Mouse (Mus musculus): ENCODE results near the gene Bank1. TPM values are rescaled to one million over a fixed set of nuclear protein-coding genes. Genes with fewer than 3 reads are reported as not detected.

The Bank1 gene
- total and polyA plus RNA-seq, 3 experiments: not detected

- no peak overlapping the region for H3K27ac ChIP-seq (ENCODE audit: control insufficient read depth, low read depth, low read length)
- no peaks in the 10 kb centered on the region for H3K9me3 ChIP-seq (replicated peaks; ENCODE audit: insufficient read depth, low read length)
- H3K79me2 ChIP-seq (ENCODE audit: control insufficient read depth, insufficient read depth, low read length, poor library complexity): no peaks in the 10 kb centered on the region
- TF ChIP-seq BHLHE40 (IDR thresholded peaks at IDR 0.05; ENCODE audit: borderline replicate concordance, low read depth, low read length) (no peak), GABPA (IDR thresholded peaks at IDR 0.05; ENCODE audit: low read depth, low read length) (no peak), SMC3 (IDR thresholded peaks at IDR 0.05; ENCODE audit: low read depth, low read length) (no peak), GATA1 (IDR thresholded peaks at IDR 0.05; ENCODE audit: low read depth, low read length) (no peak), POLR2A (IDR thresholded peaks at IDR 0.05; ENCODE audit: control insufficient read depth in 1 of 2, insufficient read depth in 1 of 2, low read depth in 1 of 2, low read length in 2 of 2, poor library complexity in 1 of 2) (no peak), ZMIZ1 (IDR thresholded peaks at IDR 0.05; ENCODE audit: low read depth, low read length) (no peak), TBP (IDR thresholded peaks at IDR 0.05; ENCODE audit: low read depth, low read length) (no peak), CHD2 (IDR thresholded peaks at IDR 0.05; ENCODE audit: low read length) (no peak), UBTF (IDR thresholded peaks at IDR 0.05; ENCODE audit: borderline replicate concordance, insufficient read depth, low read depth, low read length) (no peak), ZC3H11A (IDR thresholded peaks at IDR 0.05; ENCODE audit: low read depth, low read length) (no peak), SIN3A (IDR thresholded peaks at IDR 0.05; ENCODE audit: low read length) (no peak), MAFK (IDR thresholded peaks at IDR 0.05; ENCODE audit: borderline replicate concordance, low read depth, low read length) (no peak), ZKSCAN1 (IDR thresholded peaks at IDR 0.05; ENCODE audit: low read depth, low read length) (no peak)
- H3K4me1 ChIP-seq (ENCODE audit: control insufficient read depth in 1 of 2, insufficient read depth in 2 of 2, low read length in 2 of 2): no peaks in the 10 kb centered on the region
- no peak overlapping the region for H3K9ac ChIP-seq (ENCODE audit: control insufficient read depth, low read depth, low read length, poor library complexity, severe bottlenecking)
- no peaks in the 10 kb centered on the region for H3K36me3 ChIP-seq (ENCODE audit: control insufficient read depth in 1 of 2, insufficient read depth in 2 of 2, low read length in 2 of 2)
- H3K4me3 ChIP-seq (ENCODE audit: control insufficient read depth in 1 of 2, insufficient read depth in 1 of 2, low read depth in 2 of 2, low read length in 2 of 2): no peak overlapping the region
- DNase-seq (ENCODE audit: low read depth, low spot score): no peak
- H3K27me3 ChIP-seq (ENCODE audit: control insufficient read depth in 1 of 2, insufficient read depth in 2 of 2, low read length in 2 of 2): no peaks in the 10 kb centered on the region
Observed at GRCm38 (mm10) chr3:136017517-136017916, 308.3 kb downstream of the Bank1 start.

DNA sequence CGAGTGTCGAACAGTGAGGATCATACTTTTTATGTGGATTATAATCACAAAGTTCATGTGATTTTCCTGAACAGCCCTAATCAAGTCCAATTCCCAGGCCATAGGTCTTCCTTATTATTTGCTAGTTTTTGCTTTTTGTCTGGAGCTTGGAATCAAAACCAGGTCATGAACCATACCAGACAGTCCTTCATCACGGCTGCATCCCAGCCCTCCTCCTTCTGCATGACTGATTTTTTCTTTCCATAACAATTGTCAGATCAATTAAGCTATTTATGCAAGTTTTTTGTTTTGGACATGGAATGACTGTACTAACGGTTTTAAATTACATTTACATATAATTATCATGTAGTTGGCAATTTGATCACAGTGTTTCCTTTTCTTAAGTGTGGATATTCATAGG lies 315.2 kb downstream of the Bank1 start:
- H3K4me3 ChIP-seq (ENCODE audit: control insufficient read depth in 1 of 2, insufficient read depth in 1 of 2, low read depth in 2 of 2, low read length in 2 of 2): no peak overlapping the region
- H3K9me3 ChIP-seq (replicated peaks; ENCODE audit: insufficient read depth, low read length): no peaks in the 10 kb centered on the region
- DNase-seq (ENCODE audit: low read depth, low spot score): no peak
- H3K79me2 ChIP-seq (ENCODE audit: control insufficient read depth, insufficient read depth, low read length, poor library complexity): no peaks in the 10 kb centered on the region
- H3K36me3 ChIP-seq (ENCODE audit: control insufficient read depth in 1 of 2, insufficient read depth in 2 of 2, low read length in 2 of 2): no peaks in the 10 kb centered on the region
- no peaks in the 10 kb centered on the region; a peak in 1 of 4 replicates for H3K27me3 ChIP-seq (ENCODE audit: control insufficient read depth in 1 of 2, insufficient read depth in 2 of 2, low read length in 2 of 2)
- TF ChIP-seq RAD21 (IDR thresholded peaks at IDR 0.05; ENCODE audit: low read depth, low read length) (no peak), ZC3H11A (IDR thresholded peaks at IDR 0.05; ENCODE audit: low read depth, low read length) (no peak), EP300 (IDR thresholded peaks at IDR 0.05; ENCODE audit: low read depth in 1 of 2, low read length in 2 of 2) (no peak), HCFC1 (IDR thresholded peaks at IDR 0.05; ENCODE audit: low read depth, low read length) (no peak), POLR2A (IDR thresholded peaks at IDR 0.05; ENCODE audit: control insufficient read depth in 1 of 2, insufficient read depth in 1 of 2, low read depth in 1 of 2, low read length in 2 of 2, poor library complexity in 1 of 2) (no peak)
- no peaks in the 10 kb centered on the region for H3K4me1 ChIP-seq (ENCODE audit: control insufficient read depth in 1 of 2, insufficient read depth in 2 of 2, low read length in 2 of 2)
- no peak overlapping the region for H3K9ac ChIP-seq (ENCODE audit: control insufficient read depth, low read depth, low read length, poor library complexity, severe bottlenecking)
- H3K27ac ChIP-seq (ENCODE audit: control insufficient read depth, low read depth, low read length): no peak overlapping the region
